Mouse (Mus musculus) CH12.LX (cell line): ENCODE measurements around the gene St6galnac4. TPM values are rescaled to one million over a fixed set of nuclear protein-coding genes. Genes with fewer than 3 reads are reported as not detected.

ENCODE experiments used
- DNase-seq: peaks from one replicate; pipeline ENCODE4 v3.0.0-alpha.2; 2013; ENCODE audit errors: extremely low read depth
- H3K27ac ChIP-seq: 2 replicates; pipeline ENCODE4 v1.5.1; 2012; ENCODE audit warnings: low read depth, mild to moderate bottlenecking, control low read depth, moderate library complexity; ENCODE audit not compliant: insufficient read depth
- H3K27me3 ChIP-seq: replicated peaks from 2 replicates; pipeline ENCODE3; 2012; ENCODE audit warnings: inconsistent platforms
- H3K36me3 ChIP-seq, 2 experiments: replicated peaks in 1 of 2; 2 replicates each; pipeline versions ENCODE3 to v1.6.1; 2012; ENCODE audit warnings: inconsistent platforms in 1 of 2, low read length in 1 of 2, mild to moderate bottlenecking in 1 of 2, mixed read lengths in 1 of 2, moderate library complexity in 1 of 2; ENCODE audit not compliant: control insufficient read depth in 1 of 2, insufficient read depth in 1 of 2
- H3K4me1 ChIP-seq, 2 experiments: 2 replicates each; pipeline ENCODE4 v1.6.1; 2012; ENCODE audit warnings: inconsistent platforms in 1 of 2, moderate library complexity in 1 of 2; ENCODE audit not compliant: insufficient read depth in 2 of 2, control insufficient read depth in 1 of 2
- H3K4me2 ChIP-seq: 2 replicates; pipeline ENCODE4 v1.6.1; 2012; ENCODE audit warnings: low read depth, mild to moderate bottlenecking, control low read depth; ENCODE audit not compliant: poor library complexity, insufficient read depth, severe bottlenecking
- H3K4me3 ChIP-seq, 3 experiments: fragments of 150-350 bp in 1 of 3; sonication (generic) in 1 of 3; replicated peaks in 1 of 3; 2 replicates each; pipeline versions ENCODE3 to v1.5.1; 2011 to 2012; ENCODE audit warnings: low read depth in 2 of 3, low read length in 2 of 3, mild to moderate bottlenecking in 2 of 3, moderate library complexity in 2 of 3, control low read depth in 1 of 3, improper control_type of control experiment in 1 of 3, inconsistent platforms in 1 of 3, mixed read lengths in 1 of 3; ENCODE audit not compliant: poor library complexity in 1 of 3
- H3K79me2 ChIP-seq: replicated peaks from 2 replicates; pipeline ENCODE4 v1.6.1; 2012; ENCODE audit warnings: mild to moderate bottlenecking, moderate library complexity; ENCODE audit not compliant: control insufficient read depth, poor library complexity, insufficient read depth, severe bottlenecking; ENCODE audit errors: extremely low read depth
- H3K9ac ChIP-seq: 2 replicates; pipeline ENCODE4 v1.6.1; 2012; ENCODE audit warnings: low read depth, mild to moderate bottlenecking, control low read depth, moderate library complexity; ENCODE audit not compliant: insufficient read depth
- H3K9me3 ChIP-seq: replicated peaks from 2 replicates; pipeline ENCODE3; 2012; ENCODE audit warnings: low read length, inconsistent platforms, mixed read lengths
- BHLHE40 ChIP-seq: IDR thresholded peaks from 2 replicates; pipeline ENCODE4 v1.6.1; 2011; ENCODE audit warnings: mild to moderate bottlenecking, low read depth, low read length, improper control_type of control experiment
- CHD1 ChIP-seq: IDR thresholded peaks from 2 replicates; pipeline ENCODE4 v1.6.1; 2012; ENCODE audit warnings: low read depth, low read length, improper control_type of control experiment, inconsistent platforms
- CTCF ChIP-seq, 2 experiments: IDR thresholded peaks in 1 of 2; conservative IDR thresholded peaks in 1 of 2; 2 replicates each; pipeline ENCODE4 v1.5.1; 2011 to 2012; ENCODE audit warnings: low read depth in 2 of 2, low read length in 2 of 2, improper control_type of control experiment in 1 of 2, inconsistent platforms in 1 of 2, mild to moderate bottlenecking in 1 of 2, moderate library complexity in 1 of 2
- ELF1 ChIP-seq: IDR thresholded peaks from 2 replicates; pipeline ENCODE4 v1.6.1; 2014; ENCODE audit warnings: low read depth, mild to moderate bottlenecking, inconsistent platforms, low read length, improper control_type of control experiment
- EP300 ChIP-seq: IDR thresholded peaks from 2 replicates; pipeline ENCODE4 v1.6.1; 2011; ENCODE audit warnings: low read length, improper control_type of control experiment
- HCFC1 ChIP-seq: IDR thresholded peaks from 2 replicates; pipeline ENCODE4 v1.6.1; 2012; ENCODE audit warnings: low read depth, mild to moderate bottlenecking, inconsistent platforms, low read length, improper control_type of control experiment
- JUN ChIP-seq: IDR thresholded peaks from 2 replicates; pipeline ENCODE4 v1.6.1; 2011; ENCODE audit warnings: low read depth, mild to moderate bottlenecking, low read length, improper control_type of control experiment, moderate library complexity; ENCODE audit not compliant: insufficient read depth
- MAFK ChIP-seq: IDR thresholded peaks from 2 replicates; pipeline ENCODE4 v1.6.1; 2011; ENCODE audit warnings: low read length, improper control_type of control experiment; ENCODE audit not compliant: insufficient replicate concordance
- MAX ChIP-seq: IDR thresholded peaks from 2 replicates; pipeline ENCODE4 v1.6.1; 2011; ENCODE audit warnings: low read length, improper control_type of control experiment
- RCOR1 ChIP-seq: conservative IDR thresholded peaks from 2 replicates; pipeline ENCODE4 v1.6.1; 2012; ENCODE audit warnings: low read depth, mild to moderate bottlenecking, inconsistent platforms, low read length, improper control_type of control experiment
- SIN3A ChIP-seq: IDR thresholded peaks from 2 replicates; pipeline ENCODE4 v1.6.1; 2012; ENCODE audit warnings: low read length, improper control_type of control experiment, inconsistent platforms
- TCF12 ChIP-seq: IDR thresholded peaks from 2 replicates; pipeline ENCODE4 v1.6.1; 2014; ENCODE audit warnings: low read depth, mild to moderate bottlenecking, inconsistent platforms, low read length, improper control_type of control experiment
- UBTF ChIP-seq: IDR thresholded peaks from 2 replicates; pipeline ENCODE4 v1.6.1; 2012; ENCODE audit warnings: low read depth, mild to moderate bottlenecking, inconsistent platforms, low read length, improper control_type of control experiment, moderate library complexity
- USF2 ChIP-seq: conservative IDR thresholded peaks from 2 replicates; pipeline ENCODE4 v1.6.1; 2011; ENCODE audit warnings: low read depth, low read length, improper control_type of control experiment
- ZC3H11A ChIP-seq: IDR thresholded peaks from 2 replicates; pipeline ENCODE4 v1.6.1; 2012; ENCODE audit warnings: low read depth, mild to moderate bottlenecking, inconsistent platforms, low read length, improper control_type of control experiment
- ZMIZ1 ChIP-seq: IDR thresholded peaks from 2 replicates; pipeline ENCODE4 v1.6.1; 2012; ENCODE audit warnings: low read depth, mild to moderate bottlenecking, inconsistent platforms, low read length, improper control_type of control experiment
- dilution Hi-C: fragments of 300-500 bp; cut with MboI; formaldehyde crosslinking; loops from 2 replicates; pipeline ENCODE4 v1.14.3; 2020; ENCODE audit warnings: low sequenced_read_pairs; ENCODE audit not compliant: extremely low pct_unique_long_range_greater_than_20kb, extremely low pct_ligation_motif_present
- in situ Hi-C: fragments of 300-500 bp; cut with MboI; formaldehyde crosslinking; loops from 3 replicates; pipeline ENCODE4 v1.14.3; 2019; ENCODE audit warnings: low sequenced_read_pairs, low pct_ligation_motif_present, low pct_unique_long_range_greater_than_20kb, mixed read lengths
- polyA plus RNA-seq: library from polyadenylated mRNA; unstranded; fragments of >175 nt; gene quantifications from 2 replicates; pipeline ENCODE4 v1.2.1, GENCODE M21; 2012; ENCODE audit warnings: low read depth; ENCODE audit not compliant: insufficient read length
- total RNA-seq, 2 experiments: library from RNA; depleted of rRNA; stranded (reverse); fragments of 300-350 nt in 1 of 2; fragments of >200 nt in 1 of 2; gene quantifications; 2 replicates each; pipeline ENCODE4 v1.2.3; 2012 to 2014

Gene St6galnac4
- total and polyA plus RNA-seq, 3 experiments, result 51.9 to 81.7 (median 58.3) TPM

- Histone ChIP-seq H3K36me3 (peaks cover 0 to 19% of the 10 kb centered on the region in 2 experiments), H3K79me2 (no peaks in the 10 kb centered on the region), H3K9ac (no peak overlapping the region), H3K27ac (no peak overlapping the region), H3K9me3 (no peaks in the 10 kb centered on the region), H3K27me3 (no peaks in the 10 kb centered on the region), H3K4me3 (no peak overlapping the region), H3K4me1 (peaks cover 16 to 36% of the 10 kb centered on the region in 2 experiments), H3K4me2 (no peak overlapping the region)
- in situ Hi-C loops (no loop called here), dilution Hi-C loops (no loop called here)
- TF ChIP-seq EP300 (no peak), MAFK (no peak), JUN (no peak), ZMIZ1 (no peak), CTCF (conservative IDR thresholded peaks at IDR 0.05 in 1 of 2, IDR thresholded peaks at IDR 0.05 in 1 of 2; ENCODE audit: low read depth in 2 of 2, low read length in 2 of 2) (no peak), CHD1 (no peak), UBTF (no peak), TCF12 (no peak), HCFC1 (no peak), BHLHE40 (no peak), RCOR1 (no peak), MAX (no peak)
- no peak for DNase-seq
These were observed 39.9 kb upstream of the St6galnac4 start for GRCm38 (mm10) chr2:32546951-32547350.

GRCm38 (mm10) chr2:32547380-32547779 is 39.5 kb upstream of the St6galnac4 start:
- Histone ChIP-seq H3K9ac (no peak overlapping the region), H3K4me3 (no peak overlapping the region), H3K27me3 (no peaks in the 10 kb centered on the region), H3K9me3 (no peaks in the 10 kb centered on the region), H3K36me3 (peaks cover 0 to 19% of the 10 kb centered on the region in 2 experiments), H3K27ac (no peak overlapping the region), H3K4me1 (peaks cover 12 to 32% of the 10 kb centered on the region in 2 experiments), H3K4me2 (no peak overlapping the region), H3K79me2 (no peaks in the 10 kb centered on the region)
- in situ Hi-C loops, result no loop called here
- no peak for DNase-seq
- TF ChIP-seq ELF1, result no peak
- TF ChIP-seq SIN3A, result no peak
- no peak for TF ChIP-seq ZC3H11A
- TF ChIP-seq USF2, result no peak
- dilution Hi-C loops, result no loop called here
